Mouse (Mus musculus) T-cell, adult 66 days (primary cell): ENCODE results near the gene Gm26920. TPM values are rescaled to one million over a fixed set of nuclear protein-coding genes. Genes with fewer than 3 reads are reported as not detected.

Experiments
- total RNA-seq, 2 experiments: library from RNA; stranded (reverse); gene quantifications; 3 replicates in 1 of 2; 4 replicates in 1 of 2; pipeline ENCODE4 v1.2.4; 2023

Gene Gm26920
- total RNA-seq, result not detected

DNA sequence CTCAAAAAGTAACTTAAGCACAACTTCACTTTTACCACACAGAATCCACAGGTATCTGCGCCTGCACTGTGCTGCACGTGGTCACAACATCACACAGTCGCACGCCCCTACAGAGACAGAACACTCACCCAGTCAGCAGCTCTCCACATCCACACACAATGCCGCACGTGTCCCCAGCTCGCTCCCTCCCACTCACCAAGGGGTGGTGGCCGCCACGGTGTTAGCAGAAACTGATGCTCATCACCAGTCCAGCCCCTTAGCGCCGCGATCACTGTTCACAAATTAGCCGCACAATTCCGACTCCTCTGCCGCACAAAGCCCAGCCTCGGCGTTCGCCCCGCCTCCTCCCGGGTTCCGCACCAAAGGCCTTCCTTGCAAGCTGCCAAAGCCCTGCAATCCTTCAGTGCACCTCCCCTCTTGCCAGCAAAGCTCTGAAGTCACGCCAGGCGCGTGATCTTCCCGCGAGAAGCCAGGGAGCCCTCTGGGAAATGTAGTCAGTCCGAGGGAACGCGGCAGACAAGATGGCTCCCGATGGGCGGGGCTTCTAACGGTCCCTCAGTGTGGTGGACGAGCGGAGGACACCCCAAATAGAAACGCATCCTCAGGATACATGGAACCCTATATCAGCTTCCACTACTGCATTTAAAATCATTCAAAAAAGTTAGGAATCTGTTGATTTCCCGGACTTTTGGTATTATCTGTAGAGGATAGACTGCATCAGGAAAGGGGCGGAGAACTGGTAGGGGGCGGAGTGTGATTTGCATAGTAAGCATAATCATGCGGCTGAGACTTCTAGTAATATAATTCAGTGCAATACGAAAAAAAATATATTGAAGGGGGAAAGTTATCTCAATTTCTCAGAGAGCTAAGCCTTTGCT lies at the start of gene Gm26920, which contains the start of gene Zfp566:
Gm26920 (minus strand) TSS at position 319 of the 878 bp plus-strand sequence.
Zfp566 (minus strand) TSS at position 436 of the 878 bp plus-strand sequence.

DNA sequence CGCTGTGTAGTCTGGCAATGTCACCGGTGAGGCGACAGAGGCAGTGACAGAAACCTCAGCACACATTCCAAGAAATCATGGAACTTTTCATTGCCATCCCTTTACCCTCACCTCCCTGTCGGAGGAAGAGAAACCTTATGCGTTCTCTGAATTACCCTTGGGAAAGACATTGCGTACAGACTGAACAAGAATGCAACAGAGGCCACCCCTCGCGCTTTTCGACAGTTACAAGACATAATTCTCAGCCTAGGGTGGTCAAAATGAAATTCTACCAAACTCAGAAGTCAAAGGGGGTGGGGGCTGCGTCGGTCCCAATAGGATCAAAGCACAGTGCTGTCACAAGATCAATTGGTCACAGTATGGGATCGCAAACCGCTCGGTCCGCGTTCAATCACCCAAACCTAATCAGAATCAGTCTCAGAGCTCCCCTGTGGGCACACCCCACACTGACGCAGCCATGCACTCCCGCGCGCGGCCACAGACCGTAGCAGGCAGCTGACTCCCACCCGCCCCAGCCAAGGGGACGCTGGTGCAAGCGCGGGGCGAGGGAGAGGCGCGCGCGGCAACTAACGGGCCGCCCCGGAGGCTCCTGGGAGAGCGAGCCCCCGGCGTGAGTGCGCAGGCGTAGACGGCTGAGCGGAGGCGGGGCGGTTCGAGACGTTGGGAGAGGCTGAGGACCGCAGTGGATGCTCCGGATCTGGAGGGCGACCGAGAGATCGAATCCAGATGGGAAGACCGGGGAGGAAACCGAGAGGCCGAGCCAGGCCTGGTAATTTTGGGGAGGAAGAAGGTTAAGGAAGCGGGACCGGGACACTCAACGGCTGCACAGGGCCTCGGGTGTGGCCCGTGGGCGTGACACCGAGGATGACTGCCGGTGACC lies 31.3 kb upstream of the Gm26920 start, which contains the start of gene Zfp382:
Zfp382 (plus strand) TSS at position 635 of the 880 bp plus-strand sequence.

DNA sequence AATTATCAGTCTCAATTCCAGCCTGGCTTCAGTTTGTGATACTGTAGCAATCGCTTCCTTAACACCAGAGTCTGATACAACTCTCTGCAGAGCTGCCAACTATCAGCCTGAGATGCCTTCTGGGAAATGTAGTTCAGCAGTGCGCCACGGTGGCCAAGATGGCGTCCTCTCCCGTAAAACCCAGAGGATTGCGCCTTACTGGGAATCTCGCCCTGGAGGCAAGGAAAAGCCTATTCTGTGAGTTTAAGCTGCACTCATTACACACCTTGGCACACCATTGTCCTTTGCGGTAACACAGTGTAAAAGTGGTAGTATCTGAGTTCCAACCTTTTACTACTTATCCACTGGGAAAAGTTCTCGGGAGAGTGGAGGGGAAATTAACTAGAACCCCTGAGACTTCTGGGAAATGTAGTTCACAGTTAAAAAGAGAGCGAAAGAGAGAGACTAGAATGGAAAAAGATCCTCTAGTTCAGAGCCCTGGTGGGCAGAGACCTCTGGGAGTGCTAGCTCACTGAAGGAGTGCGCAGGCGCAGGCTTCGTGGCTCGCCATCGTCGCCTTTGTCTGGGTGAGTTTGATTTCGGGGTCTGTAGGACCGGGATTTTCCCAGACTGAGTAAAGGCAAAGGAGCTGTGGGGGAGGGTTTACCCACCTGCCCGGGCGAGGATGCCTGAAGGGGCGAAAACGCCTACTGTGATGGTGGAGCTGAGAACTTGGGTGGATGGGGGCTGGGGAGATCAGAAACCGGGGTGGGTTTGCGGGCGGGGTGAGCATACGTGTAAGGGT lies 4.6 kb upstream of the Gm26920 start, which contains the start of gene Zfp260:
Zfp260 (plus strand) TSS at position 132 of the 784 bp plus-strand sequence.

DNA sequence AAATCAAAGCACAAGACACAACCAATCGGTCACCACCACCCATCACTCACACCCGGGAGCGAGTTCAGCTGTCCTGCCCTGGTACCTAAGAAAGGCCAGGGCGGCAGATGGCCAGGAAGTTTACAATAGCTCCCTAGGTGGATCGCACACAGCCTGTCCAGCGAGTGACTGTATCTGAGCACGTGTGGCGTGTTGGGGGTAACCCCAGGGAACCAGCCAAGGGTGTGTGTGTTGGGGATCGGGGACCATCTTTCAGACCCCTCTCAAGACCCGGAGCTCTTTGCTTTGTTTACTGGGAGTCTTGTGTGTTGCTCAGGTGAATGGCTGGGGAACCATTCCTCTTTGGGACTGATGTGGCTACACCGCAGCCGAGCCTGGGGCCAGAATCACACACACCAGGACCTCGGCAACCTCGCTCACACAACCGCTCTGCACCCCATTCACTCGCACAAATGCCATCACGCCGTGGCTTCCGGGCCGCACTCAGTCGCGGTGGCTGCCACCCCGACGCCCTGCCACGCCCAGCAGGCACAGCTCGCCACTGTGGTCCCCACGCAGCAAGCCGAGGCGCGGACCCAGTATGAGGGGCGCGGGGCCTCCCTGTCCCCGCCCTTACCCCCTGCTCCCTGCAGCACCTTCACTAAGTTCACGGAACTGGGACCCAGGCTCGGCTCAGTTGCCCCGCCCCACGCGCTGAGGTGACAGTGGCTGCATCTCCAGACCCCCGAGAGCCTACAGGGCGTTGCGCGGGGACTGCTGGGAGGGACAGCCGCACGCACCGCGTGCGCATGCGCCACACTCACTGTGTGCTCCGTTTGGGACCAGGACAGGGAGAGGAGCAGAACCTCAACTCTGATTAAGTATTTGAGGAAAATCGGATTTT lies 17.8 kb downstream of the Gm26920 start, which contains the start of gene Zfp82:
Zfp82 (minus strand) TSS at position 755 of the 883 bp plus-strand sequence.

DNA sequence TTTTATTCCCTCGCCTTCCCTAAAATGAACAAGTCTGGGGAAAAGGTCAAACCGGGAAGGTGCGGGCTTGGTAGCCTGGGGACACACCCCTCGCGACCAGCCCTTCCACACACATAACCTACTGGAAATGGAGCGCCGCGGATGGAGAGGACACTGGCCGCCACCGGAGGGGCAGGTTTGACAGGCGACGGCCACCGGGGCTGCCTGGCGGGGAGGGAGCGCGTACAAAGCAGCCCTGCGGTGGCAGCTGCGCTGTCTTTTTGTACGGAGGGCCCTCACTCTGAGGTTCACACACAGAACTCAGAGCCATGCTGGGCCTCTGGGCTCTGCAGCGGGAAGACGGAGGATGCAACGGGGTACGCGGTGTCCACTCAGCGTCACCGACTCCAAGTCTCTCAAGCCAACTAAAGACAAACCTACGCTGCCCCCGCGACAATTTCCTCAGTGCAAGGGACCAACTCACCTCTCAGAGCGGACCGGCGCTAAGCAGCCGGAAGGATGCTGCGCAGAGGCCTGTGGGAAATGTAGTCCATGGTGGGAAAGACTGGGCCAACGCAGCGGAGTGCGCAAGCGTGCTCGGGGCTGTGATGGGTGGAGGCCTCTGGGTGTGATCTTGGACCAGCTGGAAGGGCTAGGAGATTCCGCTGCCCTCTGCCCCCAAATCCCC lies 39.2 kb downstream of the Gm26920 start, which contains the start of gene Zfp14:
Zfp14 (minus strand) TSS at position 499 of the 667 bp plus-strand sequence.

Other genes with a start within 250 kb of the Gm26920 start
- 1 to 10 TPM; 6.9 to 7.2 TPM for gene Zfp940, start 236.7 kb downstream of the Gm26920 start, total RNA-seq
- gene Zfp420, start 230.4 kb downstream of the Gm26920 start, total RNA-seq, result 10 to 100 TPM; 21.1 to 23.9 TPM
- 10 to 100 TPM in 1 of 2 experiments, 1 to 10 TPM in 1; 8.1 to 10.1 TPM for gene Zfp27, start 183.8 kb downstream of the Gm26920 start, total RNA-seq
- 1 to 10 TPM; 3.5 to 4.1 TPM for gene Zfp383, start 182.2 kb downstream of the Gm26920 start, total RNA-seq
- 10 to 100 TPM; 12.8 to 14.0 TPM for gene Zfp74, start 136.3 kb downstream of the Gm26920 start, total RNA-seq
- 10 to 100 TPM; 20.8 to 22.1 TPM for gene Zfp568, start 106.5 kb downstream of the Gm26920 start, total RNA-seq
- gene Zfp14, start 39.0 kb downstream of the Gm26920 start, total RNA-seq, result 1 to 10 TPM; 5.5 to 6.3 TPM
- gene Zfp82, start 17.5 kb downstream of the Gm26920 start, total RNA-seq, result 1 to 10 TPM; 5.5 to 7.1 TPM
- gene Zfp566, start 117 bp upstream of the Gm26920 start, total RNA-seq, result 10 to 100 TPM in 1 of 2 experiments, 1 to 10 TPM in 1; 7.1 to 10.5 TPM
- gene Zfp260, start 4.4 kb upstream of the Gm26920 start, total RNA-seq, result 10 to 100 TPM; 50.5 to 60.3 TPM
- 10 to 100 TPM; 11.6 to 16.6 TPM for gene Zfp382, start 31.5 kb upstream of the Gm26920 start, total RNA-seq
- 10 to 100 TPM; 53.4 to 56.2 TPM for gene Zfp146, start 79.3 kb upstream of the Gm26920 start, total RNA-seq
- 1 to 10 TPM in 1 of 2 experiments, not detected in 1; 1.8 TPM for gene Cox7a1, start 93.7 kb upstream of the Gm26920 start, total RNA-seq
- gene Capns1, start 108.4 kb upstream of the Gm26920 start, total RNA-seq, result 100 to 1,000 TPM; 155 to 167 TPM
- gene Polr2i, start 141.5 kb upstream of the Gm26920 start, total RNA-seq, result 10 to 100 TPM; 35.1 to 43.9 TPM
- gene Tbcb, start 141.9 kb upstream of the Gm26920 start, total RNA-seq, result 10 to 100 TPM; 26.0 to 27.3 TPM
- gene Ovol3, start 145.3 kb upstream of the Gm26920 start, total RNA-seq, result not detected
- gene Thap8, start 189.7 kb upstream of the Gm26920 start, total RNA-seq, result 1 to 10 TPM in 1 of 2 experiments, under 1 TPM in 1; 0.44 to 1.3 TPM
- gene Wdr62, start 190.0 kb upstream of the Gm26920 start, total RNA-seq, result 1 to 10 TPM; 4.0 to 8.4 TPM
- gene Clip3, start 201.3 kb upstream of the Gm26920 start, total RNA-seq, result under 1 TPM; 0.64 to 0.65 TPM
- 10 to 100 TPM; 39.8 to 42.3 TPM for gene Alkbh6, start 218.3 kb upstream of the Gm26920 start, total RNA-seq
- 1 to 10 TPM; 5.5 to 6.3 TPM for gene Syne4, start 224.4 kb upstream of the Gm26920 start, total RNA-seq
- gene E130208F15Rik, start 231.3 kb upstream of the Gm26920 start, total RNA-seq, result 1 to 10 TPM; 6.6 to 9.5 TPM
- gene Sdhaf1, start 233.5 kb upstream of the Gm26920 start, total RNA-seq, result 10 to 100 TPM in 1 of 2 experiments, 1 to 10 TPM in 1; 8.8 to 11.4 TPM